Mouse (Mus musculus) fibroblast of lung, adult 2 months (primary cell): ENCODE measurements around the gene Nckap1l.

Experiments used
- DNase-seq: peaks from one replicate; pipeline ENCODE4 v3.0.0-alpha.2; 2011; ENCODE audit warnings: low read depth

The Nckap1l gene

DNA sequence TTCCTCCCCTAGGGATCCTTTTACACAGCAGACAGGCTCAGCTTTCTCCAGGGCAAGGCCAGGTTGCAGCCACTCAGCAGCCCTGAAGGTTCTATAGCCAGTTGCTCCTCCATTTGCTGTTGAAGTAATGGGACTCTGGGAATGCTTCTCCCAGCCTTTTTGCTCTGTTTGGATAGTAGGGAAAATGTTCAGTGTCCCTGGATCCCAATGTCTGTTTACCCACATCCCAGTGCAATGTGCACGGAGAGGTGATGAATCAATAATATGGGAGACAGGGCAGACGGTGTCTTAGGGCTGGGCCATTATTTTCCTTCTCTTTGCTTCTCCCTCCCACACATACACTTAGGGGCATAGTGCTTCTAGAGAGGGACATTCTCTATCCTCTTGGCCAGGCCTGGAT lies 85.7 kb downstream of the Nckap1l start:
- DNase-seq, result no peak

DNA sequence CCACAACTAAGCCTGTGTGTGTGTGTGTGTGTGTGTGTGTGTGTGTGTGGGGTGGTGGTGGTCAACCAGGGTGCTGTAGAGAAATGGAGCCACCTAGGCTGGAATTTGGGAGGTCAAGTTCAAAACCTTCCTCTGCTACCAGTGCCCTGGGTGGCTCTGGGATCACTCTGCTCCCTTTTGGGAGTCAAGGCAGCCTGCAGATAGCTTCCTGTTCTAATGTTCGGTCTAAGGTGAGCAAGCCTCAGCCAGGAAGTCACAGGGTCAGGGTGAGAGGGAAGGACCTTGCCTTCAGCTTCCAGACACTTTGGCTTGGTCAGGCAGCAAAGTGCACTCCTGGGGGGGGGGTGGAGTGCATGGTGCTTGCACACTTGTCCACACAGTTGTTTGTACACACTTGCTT lies 87.1 kb downstream of the Nckap1l start:
- DNase-seq, result no peak

GRCm38 (mm10) chr15:103542526-103542925 lies 88.9 kb downstream of the Nckap1l start:
- no peak for DNase-seq

GRCm38 (mm10) chr15:103547983-103548382 lies 94.4 kb downstream of the Nckap1l start:
- DNase-seq, result no peak
